Mouse (Mus musculus) lung, adult 2 months (tissue): ENCODE measurements around the gene Ipo4. TPM values are rescaled to one million over a fixed set of nuclear protein-coding genes. Genes with fewer than 3 reads are reported as not detected.

Source experiments
- DNase-seq: peaks from one replicate; pipeline ENCODE4 v3.0.0; 2022
- H3K4me1 ChIP-seq: fragments of 200-500 bp; 2 replicates; pipeline ENCODE4 v1.6.1; 2011; ENCODE audit warnings: low read length; ENCODE audit not compliant: control insufficient read depth, insufficient read depth
- H3K4me3 ChIP-seq: fragments of 200-500 bp; replicated peaks from 2 replicates; pipeline ENCODE3; 2011; ENCODE audit warnings: low read depth, mild to moderate bottlenecking, control low read depth, low read length; ENCODE audit errors: extremely low read depth
- CTCF ChIP-seq: fragments of 200-500 bp; IDR thresholded peaks from 2 replicates; pipeline ENCODE4 v1.5.1; 2011; ENCODE audit warnings: mild to moderate bottlenecking, low read length, control low read depth; ENCODE audit not compliant: insufficient read depth
- POLR2A ChIP-seq: fragments of 200-500 bp; IDR thresholded peaks from 2 replicates; pipeline ENCODE4 v1.6.1; 2011; ENCODE audit warnings: low read depth, mild to moderate bottlenecking, control low read depth, low read length, borderline replicate concordance; ENCODE audit errors: extremely low read depth
- WGBS: fragments of 180-500 bp; shearing (Covaris S2); methylation state at CpG from one replicate; pipeline ENCODE4 v1.1.7; 2018; 5-methylcytosine and 5-hydroxymethylcytosine counted together
- polyA plus RNA-seq: library from polyadenylated mRNA; depleted of rRNA; stranded (reverse); fragments of >200 nt; gene quantifications from 2 replicates; pipeline ENCODE4 v1.2.3, GENCODE M21; 2012; rRNA removed

Gene Ipo4
- polyA plus RNA-seq, result 52.7 and 83.9 TPM in 2 replicates

DNA sequence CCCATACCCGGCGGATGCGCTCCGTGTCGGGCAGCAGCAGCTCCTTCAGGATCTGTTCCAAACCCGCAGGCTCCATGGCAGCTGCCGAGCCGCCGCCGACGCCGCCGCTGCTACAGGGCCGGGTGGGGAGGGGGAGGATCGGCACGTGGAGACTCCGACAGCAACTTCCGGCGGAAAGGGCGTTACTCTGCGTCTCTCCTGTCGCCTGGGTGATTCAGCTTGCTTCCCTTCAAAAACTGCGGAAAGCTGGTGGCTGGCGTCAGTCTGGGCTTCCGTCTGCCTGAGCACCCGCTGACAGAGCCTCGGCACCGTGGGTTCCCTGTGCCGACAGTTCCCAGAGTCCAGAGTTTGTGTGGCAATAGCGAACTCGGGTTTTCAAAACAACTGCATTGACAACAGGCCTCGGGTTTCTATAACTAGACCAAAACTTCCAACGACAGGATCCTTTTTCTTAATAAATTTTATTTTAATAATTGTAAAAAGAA, at the start of gene Ipo4:
Ipo4 (minus strand) TSS at position 435 of the 485 bp plus-strand sequence.
- Histone ChIP-seq H3K4me3 (peak within 1 kb of the TSS; percentile 75), H3K4me1 (peaks cover 5% of the 10 kb centered on the region)
- TF ChIP-seq POLR2A, result peak; percentile 86; the same call in 1 of the 2 replicates
- no peak for TF ChIP-seq CTCF
- under 1% methylated on average over 33 of the region's 33 CpGs for WGBS
- DNase-seq, result peak; percentile 81

DNA sequence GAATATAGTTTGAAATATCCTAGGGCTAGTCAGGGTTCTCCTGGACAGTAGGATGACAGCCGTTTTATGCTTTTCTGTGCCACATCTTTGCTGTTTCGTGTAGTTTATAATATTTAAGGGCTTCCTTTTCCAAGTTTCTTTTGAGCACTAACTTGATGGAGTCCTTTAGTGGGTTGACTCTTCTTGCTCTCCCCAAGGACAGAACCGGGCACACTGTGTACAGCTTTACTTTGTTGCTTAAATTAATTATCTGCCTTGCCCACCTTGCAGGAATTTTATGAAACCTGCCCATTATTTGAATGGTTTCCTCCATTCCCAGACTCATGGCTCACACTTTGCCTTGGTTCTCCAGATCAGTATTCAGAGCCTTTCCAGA, 46.3 kb upstream of the Ipo4 start:
- no peaks in the 10 kb centered on the region for H3K4me1 ChIP-seq
- peak overlapping the region; percentile 80 for H3K4me3 ChIP-seq
- no peak for TF ChIP-seq CTCF
- no peak for TF ChIP-seq POLR2A
- DNase-seq, result no peak
- 5% methylated on average over 3 of the region's 3 CpGs for WGBS

DNA sequence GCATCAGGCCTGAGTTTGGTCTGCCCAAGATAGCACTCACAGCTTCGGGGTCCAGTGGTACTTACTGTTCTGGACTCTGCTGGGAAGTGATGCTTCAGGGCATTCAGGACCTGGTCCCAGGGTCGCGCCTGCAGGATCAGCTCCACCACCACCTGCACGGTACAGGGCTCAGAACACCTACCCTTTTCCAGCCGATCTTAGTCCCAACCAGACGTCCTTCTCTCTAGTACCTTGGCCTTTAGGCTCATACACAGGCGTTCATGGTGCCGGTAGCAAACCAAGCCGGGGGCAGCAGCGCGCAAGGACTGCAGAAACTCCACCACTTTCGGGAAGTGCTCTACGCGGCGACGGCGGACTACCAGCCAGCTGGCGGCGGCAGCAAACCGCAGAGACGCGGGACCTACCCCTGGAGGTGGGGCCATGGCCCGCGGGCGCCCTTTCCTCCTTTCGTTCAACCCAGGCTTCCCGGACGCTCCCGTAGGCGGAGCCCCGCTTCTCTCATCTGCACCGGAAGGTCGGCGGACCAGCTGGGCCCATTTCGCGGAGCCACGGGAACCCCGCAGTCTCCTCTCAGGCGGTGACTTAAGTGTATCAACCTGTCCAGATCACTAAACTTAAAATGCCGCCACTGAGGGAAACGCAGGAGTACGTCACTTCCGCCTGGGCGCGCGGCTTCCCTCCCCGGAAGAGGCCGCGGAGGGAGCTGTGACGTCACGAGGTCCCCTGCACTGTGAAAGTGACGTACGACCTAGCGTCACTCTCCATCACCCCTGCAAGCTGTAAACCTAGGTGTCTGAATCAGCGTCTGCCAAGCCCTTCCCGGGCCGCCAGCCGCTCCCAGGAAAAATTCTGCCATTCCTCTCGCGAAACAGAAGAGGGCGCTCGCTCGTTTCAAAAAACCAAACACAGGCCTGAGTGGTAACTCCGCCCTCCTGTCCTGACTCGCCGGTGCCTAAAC, 45.7 kb upstream of the Ipo4 start, which contains the start of gene Tinf2:
Tinf2 (minus strand) TSS at position 661 of the 958 bp plus-strand sequence.
- peak within 1 kb of the TSS; percentile 80 for H3K4me3 ChIP-seq
- WGBS, result under 1% methylated on average over 66 of the region's 66 CpGs
- H3K4me1 ChIP-seq, result no peaks in the 10 kb centered on the region
- DNase-seq, result peak; percentile 94
- TF ChIP-seq CTCF (peak; percentile 48), POLR2A (peak; percentile 39; the same call in 1 of the 2 replicates)

DNA sequence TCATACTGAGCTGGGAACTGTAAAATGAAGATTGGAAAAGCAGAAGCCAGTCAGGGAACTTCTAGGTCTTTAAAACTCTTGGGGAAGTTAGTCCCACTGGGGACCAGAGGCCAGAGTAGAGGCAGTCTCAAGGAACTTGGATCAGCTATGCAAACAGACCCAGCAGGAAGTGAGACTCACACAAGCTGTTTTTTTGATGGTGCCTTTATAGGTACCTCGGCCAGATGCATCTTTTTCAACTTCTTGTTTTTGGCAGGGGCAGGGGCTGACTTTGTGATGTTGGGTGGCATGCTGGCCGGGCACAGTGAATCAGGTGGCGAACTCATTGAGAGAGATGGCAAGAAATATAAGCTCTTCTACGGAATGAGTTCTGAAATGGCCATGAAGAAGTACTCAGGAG, 41.9 kb upstream of the Ipo4 start:
- WGBS, result 76% methylated on average over 4 of the region's 4 CpGs

DNA sequence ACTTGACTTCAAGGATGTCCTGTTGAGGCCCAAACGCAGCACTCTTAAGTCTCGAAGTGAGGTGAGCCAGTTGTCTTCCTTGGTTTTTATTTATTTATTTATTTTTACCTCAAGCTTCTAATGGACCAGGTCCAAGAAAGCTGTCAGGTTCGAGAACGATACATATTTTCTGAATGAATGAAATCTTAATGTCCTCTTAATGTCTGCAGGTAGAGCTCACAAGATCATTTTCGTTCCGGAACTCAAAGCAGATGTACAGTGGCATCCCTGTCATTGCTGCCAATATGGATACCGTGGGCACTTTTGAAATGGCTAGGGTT, 36.9 kb upstream of the Ipo4 start:
- peak overlapping the region; percentile 97 for H3K4me3 ChIP-seq
- WGBS, result 61% methylated on average over 7 of the region's 7 CpGs

More for the DNA sequence above, 41.9 kb upstream of the Ipo4 start:
- DNase-seq, result no peak
- no peaks in the 10 kb centered on the region for H3K4me1 ChIP-seq
- TF ChIP-seq CTCF (no peak), POLR2A (no peak)
- no peak overlapping the region for H3K4me3 ChIP-seq

DNA sequence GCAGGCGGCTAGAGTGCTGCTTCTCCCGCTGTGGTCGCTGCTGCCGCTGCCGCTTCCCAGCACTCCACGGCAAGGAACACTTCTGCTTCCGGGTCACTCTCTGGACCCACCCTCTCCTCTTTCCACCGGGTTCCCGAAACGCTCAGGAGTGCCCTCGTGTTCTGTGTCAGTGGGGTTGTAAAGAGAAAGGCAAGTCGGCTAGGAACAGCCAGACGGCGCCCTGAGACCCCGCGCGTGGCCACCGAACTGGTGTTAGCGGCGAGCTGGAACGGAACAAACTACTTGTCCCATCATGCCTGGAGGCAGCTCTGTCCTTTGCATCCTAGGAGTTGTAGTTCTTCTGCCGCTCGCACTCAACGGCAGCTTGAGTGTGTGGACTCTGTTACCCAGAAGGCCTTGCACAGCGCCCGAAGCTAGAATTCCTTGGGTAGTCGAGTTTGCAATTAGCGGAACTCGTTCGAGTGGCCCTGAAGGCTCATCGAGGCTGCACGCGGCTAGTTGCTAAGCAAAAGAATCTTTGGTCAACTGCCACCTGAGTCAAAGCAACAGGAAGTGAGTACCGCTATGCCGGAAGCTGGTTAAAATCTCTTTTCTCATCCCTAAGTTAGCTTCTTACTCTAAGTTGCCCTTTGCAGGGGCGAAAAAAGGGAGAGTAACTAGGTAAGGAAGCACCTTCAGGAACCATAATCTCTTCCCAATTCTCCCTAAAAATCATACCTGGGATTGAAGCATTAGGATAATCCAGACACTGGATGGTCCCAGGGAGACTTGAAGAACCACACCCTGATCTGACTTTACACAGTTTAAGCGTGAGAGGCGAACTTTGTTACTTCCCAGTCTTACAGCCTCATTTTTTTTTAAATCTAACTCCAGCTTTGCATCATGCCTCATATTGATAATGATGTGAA, 36.3 kb upstream of the Ipo4 start, which contains the start of the genes Gmpr2 and Nedd8:
Gmpr2 (plus strand) TSS at position 109 of the 908 bp plus-strand sequence.
Nedd8 (minus strand) TSS at position 292 of the 908 bp plus-strand sequence.
- under 1% methylated on average over 38 of the region's 38 CpGs for WGBS
- peak within 1 kb of the TSS; percentile 97 for H3K4me3 ChIP-seq
- TF ChIP-seq POLR2A (peak; percentile 71; the same call in 1 of the 2 replicates), CTCF (no peak)
- peak; percentile 96 for DNase-seq
- peaks cover 4% of the 10 kb centered on the region; the same call in 1 of the 2 replicates for H3K4me1 ChIP-seq

More for the DNA sequence above, 36.9 kb upstream of the Ipo4 start:
- TF ChIP-seq POLR2A, result no peak
- no peak for TF ChIP-seq CTCF
- no peak for DNase-seq
- H3K4me1 ChIP-seq, result peaks cover 4% of the 10 kb centered on the region; the same call in 1 of the 2 replicates

DNA sequence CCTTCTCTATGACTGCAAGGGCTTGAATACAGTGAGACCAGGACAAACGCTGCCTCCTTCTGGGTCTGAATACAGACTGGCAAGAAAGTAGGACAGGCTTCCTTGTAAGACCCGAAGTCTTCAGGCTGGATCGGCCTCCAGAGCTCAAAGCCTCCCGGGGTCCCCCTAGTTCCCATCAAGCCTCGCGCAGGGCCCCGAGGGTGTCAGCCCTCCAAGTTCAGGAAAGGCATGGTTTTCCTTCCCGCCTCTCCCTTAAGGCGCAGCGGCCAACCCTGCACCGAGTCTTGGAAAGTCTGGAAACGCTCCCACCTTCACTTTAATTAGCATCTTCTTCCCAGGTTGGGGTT, 35.7 kb upstream of the Ipo4 start:
- Histone ChIP-seq H3K4me3 (peak overlapping the region; percentile 97), H3K4me1 (peaks cover 4% of the 10 kb centered on the region; the same call in 1 of the 2 replicates)
- no peak for TF ChIP-seq CTCF
- no peak for TF ChIP-seq POLR2A
- 0% methylated on average over 12 of the region's 12 CpGs for WGBS
- no peak for DNase-seq

DNA sequence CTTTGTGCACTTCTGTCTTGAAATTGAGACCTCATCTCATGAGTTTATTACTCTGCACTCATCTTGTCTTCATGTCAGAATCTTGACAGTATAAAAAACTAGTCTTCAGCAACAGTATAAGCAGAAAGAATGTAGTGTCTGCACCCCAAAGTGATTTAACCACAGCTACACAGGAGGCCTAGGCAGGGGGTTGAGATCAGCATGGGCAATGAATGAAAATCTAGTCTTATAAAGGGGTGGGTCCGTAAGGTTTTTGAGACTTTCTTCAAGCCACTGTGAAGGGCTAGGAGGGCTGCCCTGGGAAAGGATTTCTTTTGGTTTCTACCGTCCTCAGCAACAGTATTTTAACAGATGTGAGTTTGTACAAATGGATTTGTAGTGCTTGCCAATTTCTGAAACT, 24.9 kb upstream of the Ipo4 start:
- DNase-seq, result no peak
- peak overlapping the region; percentile 76 for H3K4me3 ChIP-seq
- 49% methylated on average over 2 of the region's 2 CpGs for WGBS
- TF ChIP-seq POLR2A (no peak), CTCF (no peak)
- H3K4me1 ChIP-seq, result no peaks in the 10 kb centered on the region
